Mouse (Mus musculus) retina, adult 2 months (tissue): Measurements from ENCODE around the gene Tmem131.

ENCODE experiments used
- DNase-seq: peaks from one replicate; pipeline ENCODE4 v3.0.0-alpha.2; 2012; ENCODE audit warnings: low read depth, low spot score

The Tmem131 gene

DNA sequence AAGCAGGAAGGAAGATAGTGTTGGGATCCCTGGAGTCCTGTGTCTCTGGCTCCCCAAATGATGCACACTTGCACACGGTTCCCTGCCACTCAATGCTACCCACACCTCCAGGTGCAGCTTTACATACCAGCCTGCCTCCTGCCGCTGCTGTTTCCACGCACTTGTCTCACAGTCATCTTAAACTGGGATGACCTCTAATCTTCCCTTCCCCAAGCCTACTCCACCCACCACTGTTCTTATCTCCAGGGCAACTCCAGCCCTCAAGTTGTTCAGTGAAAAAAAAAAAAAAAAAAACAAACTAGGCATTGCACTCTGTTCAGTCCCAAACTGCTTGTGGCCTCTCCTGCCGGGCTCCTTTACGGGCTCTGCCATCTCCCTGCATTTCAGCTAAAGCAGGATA lies at the start of gene Tmem131:
TSS of gene Tmem131 (minus strand) at position 14 of the 400 bp plus-strand sequence.
- no peak for DNase-seq

DNA sequence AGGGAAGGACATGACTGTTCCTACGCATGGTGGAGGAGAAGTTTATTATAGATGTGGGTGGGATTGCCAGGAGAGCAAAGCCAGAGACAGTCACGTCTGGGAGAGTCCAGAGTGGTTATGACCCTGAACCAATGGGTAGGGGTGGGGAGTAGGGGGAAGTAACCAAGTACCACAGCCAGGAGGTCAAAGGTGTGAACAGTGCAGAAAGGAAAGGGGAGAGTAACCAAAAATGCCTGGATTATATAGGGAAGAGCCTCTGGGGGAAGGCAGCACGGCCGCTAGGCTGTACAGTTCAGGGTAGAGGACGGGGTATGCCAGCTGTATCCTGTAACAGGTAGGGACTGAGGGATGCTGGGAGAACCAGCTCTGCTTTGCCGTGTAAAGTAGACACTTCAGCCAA lies 45.1 kb upstream of the Tmem131 start:
- no peak for DNase-seq

DNA sequence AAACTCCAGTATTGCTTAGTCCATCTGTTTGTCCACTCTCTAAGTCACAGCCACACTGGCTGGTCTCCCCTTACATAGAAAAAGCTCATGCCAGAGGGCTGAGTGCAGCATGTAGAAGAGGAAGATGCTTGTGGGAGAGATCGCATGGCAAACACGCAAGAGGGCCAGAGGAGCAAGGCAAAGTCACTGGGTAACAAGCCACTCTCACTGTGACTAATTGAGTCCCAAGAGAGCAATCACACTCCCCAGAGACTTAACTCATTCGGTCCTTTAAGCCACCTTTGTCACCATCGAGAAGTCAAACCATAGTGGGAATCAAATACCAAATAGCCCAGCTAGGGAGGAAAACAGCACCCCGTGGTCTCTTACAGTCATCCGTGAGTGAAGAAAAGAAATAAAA lies 44.7 kb upstream of the Tmem131 start:
- no peak for DNase-seq

DNA sequence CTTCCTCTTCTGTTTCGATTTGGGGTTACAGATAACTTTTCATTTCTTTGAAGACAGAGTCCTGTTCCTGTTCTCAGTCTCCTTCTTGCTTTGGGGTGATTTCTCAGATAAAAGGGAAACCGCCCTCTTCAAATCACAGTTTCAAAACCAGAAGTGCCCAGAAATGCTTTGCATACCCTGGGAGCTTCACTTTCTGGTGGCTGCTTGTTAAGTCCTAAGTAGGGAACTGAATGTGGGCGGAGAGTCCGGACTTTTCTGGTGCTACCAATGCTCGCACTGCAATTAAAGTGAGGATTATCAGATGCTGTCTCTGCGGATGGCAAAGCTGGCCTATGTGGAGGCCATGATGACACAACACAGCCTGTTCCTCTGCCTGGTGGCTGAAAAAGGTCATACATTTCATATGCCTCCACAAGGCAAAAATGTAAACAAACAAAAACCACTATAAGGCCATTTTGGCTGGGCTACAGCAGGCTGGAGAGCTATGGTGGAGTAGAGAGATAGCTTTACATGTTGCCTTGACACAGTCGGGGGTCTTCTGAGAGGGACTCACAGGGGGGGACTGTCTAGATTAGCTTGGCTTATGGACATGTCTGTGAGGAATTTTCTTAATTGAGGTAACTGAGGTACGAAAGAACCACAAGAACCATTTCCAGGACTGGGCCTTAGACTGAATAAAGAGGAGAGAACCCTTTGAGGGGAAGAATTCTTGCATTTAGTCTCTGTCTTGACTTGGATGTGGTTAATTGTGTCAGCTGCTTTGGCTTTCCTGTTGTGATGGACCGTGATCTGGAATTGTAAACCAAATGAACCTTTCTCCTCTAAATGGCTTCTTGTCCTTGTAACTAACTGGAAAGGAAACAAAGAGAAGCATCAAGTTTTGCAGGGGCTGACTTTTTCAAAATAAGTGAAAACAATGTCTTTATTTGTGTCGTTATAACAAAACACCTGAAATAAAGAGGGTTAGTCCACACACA lies 44.0 kb upstream of the Tmem131 start:
- DNase-seq, result no peak

DNA sequence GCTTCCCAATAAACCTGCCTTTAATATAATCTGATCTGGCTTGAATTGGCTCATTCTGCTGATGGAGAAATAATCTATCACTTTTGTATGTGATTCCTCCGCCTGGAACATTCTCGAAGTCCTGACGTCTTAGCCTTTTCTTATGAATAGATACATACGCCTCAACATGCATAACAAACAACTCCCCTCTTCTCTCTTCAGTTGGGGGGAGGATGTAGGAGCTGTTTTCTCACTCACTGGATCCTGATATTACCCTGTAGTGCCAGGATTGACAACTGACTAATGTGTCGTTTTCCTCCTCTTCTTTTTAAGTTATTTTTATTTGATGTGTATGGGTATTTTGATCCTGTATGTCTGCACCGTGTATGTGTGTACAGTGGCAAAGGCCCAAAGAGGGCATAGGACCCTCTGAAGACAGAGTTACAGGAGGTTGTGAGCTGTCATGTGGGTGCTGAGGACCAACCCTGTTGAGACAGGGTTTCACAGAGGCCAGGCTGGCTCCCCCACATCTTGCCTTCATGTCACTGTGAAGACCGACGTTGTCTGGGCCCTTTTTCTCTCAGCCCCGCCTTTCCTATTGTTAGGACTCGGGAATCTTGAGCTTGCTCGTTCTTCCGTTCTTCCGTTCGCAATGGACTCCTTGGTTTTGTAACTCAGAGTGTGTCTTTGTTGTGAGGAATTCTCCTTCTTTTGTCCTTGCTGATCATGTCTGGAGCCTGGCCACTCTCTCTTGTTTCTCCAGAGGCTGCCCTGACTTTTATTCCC lies 43.1 kb upstream of the Tmem131 start:
- DNase-seq, result no peak

DNA sequence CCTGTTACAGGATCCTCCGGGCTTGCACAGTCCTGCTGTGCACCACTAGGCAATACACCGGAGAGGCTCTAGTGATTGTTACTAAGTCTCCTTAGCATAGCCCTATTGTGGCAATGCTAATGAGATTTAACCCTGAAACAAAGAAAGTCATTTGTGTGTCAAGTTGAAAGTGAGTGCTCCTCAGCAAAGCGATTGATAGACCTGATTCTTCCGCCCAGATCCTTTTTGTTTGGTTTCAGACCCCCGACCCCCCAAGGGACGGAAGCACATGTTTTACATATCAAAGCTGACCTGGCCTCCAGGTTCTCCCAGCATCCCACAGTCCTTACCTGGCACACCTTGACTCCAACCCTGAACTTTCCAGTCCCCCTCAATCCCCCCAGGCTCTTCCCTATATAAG lies 42.4 kb upstream of the Tmem131 start:
- no peak for DNase-seq

DNA sequence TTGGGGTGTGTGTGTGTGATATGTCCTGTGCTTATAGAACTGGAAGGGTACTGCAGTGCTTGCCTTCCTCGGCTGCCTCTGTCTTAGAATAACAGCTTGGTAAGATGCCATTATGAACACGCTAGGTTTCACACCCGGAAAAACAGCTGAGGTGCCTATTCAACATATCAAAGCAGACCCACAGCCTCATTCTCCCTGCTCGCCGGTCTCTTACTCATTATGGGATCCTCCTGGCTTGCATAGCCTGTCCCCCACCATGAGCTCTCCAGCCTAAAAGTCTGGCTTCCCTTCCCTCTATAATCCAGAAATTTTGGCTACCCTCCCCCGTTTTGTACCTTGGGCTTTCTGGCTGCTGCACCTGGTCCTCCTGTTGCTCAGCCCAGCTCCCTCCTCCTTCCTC lies 40.9 kb upstream of the Tmem131 start:
- DNase-seq, result no peak

DNA sequence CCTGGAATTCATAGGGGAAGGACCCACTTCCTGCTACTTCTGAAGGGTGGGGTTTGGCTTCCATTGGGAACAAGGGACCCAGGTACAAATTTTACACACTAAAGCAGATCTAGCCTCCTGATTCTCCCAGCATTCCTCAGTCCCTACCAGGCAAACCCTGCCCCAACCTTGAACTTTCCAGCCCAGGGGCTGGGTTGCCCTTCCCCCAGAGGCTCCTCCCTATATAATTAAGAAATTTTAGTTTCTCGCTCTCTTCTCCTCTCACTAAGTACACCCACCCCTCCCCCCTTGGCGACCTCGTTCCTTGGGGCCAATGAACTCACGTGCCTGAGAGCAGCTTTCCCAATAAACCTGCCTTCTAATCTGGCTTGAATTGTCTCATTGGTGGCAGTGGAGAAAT lies 40.3 kb upstream of the Tmem131 start:
- no peak for DNase-seq

DNA sequence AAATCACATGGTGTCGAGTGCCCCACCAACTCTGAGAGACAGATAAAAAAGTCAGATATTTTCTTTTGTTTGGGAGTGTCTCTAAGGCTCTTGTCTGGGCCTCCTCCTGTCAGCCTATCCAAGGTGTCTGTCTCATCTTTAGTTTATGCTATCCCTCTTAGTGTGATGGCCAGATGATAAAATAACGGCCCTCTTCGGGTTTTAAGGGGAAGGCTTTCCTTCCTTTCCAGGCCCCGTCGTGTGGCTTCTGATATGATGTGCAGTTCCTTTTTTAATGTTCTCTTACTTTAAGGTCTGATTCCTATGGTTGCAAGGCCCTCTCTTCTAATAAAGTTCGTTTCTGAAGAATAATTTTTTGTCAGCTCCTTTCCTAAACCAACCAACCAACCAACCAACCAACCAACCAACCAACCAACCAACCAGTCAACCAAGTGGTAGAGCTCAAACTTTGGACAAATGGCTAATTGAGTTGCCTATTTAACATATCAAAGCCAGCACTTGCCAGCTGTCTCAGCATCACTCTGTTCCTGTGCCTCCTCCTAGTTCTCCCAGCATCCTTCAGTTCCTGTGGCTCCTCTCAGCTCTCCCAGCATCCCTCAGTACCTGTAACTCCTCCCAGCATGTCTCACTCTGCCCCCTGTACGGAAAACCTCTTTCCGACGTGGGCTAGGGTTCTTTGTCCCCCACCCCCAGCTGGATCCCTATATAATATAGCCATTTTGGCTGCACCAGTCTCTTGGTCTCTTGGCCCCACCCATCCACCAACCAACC lies 38.9 kb upstream of the Tmem131 start:
- no peak for DNase-seq

DNA sequence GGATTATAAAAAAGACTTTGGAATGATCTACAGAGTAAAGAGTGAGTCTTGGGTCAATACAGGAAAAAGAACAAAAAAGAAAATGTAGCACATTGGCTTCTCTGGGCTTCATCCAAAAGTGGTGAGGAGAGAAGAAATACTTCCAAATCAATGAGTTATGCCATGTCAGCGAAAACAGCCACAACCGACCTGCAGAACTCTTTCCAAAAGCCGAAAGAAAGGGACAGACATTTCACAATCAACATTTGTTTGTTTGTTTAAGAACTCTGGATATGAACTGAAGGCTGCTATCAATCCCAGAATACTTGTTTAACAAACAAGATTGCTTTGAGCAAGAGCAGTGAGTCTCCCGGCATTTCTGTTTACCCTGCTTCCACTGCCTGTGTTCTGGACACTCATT lies 33.3 kb upstream of the Tmem131 start:
- no peak for DNase-seq

DNA sequence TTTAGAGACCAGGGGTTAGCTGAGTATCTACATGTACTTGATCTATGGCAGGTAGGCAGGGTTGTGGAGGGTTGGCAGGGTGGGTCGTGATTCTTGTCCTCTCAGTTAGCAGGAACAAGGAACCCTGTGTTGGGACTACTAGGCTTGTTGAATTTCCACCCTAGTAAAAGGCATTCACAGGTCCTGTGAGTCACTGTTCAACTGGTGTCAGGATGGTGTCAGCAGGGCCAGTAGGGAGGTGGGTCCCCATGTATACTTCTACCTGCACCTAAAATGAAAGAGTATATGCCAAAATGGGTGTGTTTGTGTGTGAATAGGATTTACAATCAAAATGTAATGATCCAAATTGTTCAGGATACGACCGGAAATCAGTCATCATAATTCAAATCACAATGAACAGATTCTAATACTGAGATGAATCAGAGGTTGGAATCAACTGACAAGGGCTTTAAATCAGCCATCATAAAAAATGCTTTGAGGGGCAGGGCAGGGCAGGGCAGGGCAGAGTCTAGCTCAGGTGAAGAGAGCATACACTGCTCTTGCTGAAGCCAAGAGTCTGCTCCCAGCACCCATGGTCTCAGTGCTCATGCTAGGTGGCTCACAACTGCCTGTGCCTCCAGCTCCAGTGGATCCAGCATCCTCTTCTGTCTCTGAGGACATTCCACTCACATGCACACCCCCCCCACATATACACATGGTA lies 27.6 kb upstream of the Tmem131 start:
- no peak for DNase-seq

DNA sequence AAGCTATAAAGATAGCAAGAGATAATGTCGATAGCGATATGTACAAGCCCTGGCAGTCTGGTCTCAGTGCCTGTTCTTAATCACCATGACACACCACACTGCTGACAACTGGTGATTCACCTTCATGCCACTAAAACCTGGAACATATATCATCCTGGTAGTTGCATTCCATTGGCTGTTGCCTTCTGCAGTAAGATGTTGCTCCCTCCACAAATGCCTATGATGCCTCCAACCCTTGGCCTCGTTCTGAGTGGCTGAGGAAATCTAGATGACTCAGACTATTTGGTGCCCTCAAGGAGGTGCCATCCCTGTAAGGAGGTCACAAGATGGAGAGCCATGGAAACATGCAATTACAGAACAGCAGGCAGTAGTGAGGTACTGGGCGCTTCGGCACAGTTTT lies 22.4 kb upstream of the Tmem131 start:
- no peak for DNase-seq

DNA sequence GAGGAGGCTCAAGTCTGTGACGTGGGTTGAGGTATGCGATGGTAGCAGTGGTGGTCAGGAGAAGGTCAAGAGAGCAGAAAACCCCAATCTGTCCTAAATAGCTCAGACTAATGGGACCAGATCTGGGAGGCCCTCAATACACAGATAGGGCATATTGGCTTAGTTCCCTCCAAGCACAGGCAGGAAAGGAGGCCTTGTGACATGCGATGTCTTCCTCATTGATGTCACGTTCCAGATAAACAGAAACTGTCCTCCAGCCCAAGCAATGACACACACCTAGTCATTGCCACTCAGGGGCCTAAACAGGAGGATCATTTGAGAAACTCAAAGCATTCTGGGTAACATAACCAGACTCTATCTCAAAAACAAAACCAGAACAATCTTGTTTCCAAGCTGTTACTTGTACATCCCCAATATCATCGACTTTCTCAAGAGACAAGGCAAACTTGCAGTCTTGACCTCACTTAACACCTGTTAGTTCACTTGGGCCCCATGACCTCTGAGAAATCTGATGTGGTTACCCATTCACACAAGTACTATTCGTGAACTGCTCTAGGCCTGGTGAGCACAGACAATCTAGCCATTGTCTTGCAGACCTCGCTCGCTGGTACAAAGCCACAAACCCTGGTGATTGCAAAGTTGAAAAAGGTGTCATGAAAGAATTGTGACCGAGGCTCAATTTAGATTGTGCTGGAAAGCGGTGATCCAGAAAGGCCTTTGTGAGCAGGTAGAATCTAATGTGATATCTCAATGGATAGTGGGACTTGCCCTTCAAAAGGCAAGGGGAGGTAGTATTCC lies 19.1 kb upstream of the Tmem131 start:
- no peak for DNase-seq

DNA sequence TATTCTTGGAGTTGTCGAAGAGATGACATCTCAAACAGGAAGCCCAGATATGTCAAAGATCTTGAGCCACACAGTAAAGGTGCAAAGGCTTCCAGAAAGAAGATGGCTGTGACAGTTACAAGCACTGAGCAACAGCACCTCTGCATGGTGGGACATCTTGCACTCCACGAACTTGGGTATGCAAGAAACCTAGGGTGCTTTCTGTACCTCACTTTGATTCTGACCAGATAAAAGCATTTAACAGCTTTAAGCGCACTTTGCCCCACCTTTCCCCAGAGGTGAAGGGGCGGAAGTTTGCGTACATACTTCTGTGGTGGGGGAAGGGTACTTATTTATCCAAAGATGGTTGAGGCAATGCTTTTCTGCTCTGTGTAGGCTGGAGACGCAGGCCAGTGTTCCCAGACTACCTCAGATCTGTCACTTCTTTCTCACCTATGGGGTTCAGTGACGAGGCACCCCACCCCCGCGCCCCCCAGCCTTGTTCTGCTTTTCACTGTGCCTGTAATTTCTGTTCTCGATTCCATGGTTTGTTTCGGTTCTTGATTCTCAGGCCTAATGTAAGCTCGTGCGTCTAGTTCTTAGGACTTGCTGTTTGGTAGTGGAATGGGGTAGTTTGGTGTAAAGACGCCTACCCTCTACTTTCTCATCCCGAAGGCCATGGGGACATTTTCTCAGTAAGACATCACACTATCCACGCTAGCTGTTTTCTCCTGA lies 17.2 kb upstream of the Tmem131 start:
- no peak for DNase-seq

DNA sequence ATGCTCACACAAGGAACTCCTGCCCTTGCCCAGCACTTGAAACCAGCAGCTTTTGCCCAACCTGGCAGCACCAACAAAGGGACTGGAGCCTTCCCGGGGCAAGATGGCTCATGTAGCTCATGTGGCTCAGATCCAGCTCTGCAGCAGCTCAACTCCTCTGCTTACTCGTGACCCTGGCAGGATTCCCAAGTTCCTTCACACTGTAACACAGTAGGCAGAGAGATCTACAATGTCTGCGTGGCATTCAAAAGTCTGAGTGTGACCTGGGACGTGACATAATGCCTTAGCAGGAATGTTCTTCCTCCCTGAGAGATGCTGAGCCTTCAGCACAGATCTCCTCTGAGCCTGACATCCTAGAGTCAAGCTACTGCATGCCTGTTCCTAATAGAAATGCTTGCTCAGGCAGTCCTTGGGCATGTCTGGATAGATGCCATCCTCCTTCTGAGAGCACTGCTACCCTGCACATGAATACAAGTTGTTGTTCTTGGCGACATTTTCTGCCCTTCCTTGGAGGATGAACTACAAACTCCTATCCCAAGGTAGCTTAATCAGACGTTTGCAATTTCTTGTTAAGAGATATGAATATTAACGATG lies 6.2 kb upstream of the Tmem131 start:
- no peak for DNase-seq

DNA sequence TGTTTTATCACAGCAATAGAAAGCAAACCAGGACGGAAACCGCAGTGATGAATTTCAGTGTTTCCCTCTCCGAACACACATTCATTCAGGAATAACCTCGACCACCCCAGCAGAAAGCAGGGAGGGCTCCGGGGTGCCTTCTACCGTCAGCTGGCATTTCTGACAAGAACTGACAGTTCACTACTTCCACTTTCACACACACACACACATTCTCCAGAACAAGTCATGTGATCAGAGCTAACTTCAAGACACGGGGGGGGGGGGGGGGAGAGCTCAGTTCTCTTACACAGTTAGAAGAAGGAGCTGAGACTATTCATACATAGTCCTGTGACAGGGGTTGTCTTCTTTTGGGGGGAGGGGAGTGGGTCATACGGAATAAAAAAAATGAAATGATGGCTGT lies 4.0 kb upstream of the Tmem131 start:
- no peak for DNase-seq

DNA sequence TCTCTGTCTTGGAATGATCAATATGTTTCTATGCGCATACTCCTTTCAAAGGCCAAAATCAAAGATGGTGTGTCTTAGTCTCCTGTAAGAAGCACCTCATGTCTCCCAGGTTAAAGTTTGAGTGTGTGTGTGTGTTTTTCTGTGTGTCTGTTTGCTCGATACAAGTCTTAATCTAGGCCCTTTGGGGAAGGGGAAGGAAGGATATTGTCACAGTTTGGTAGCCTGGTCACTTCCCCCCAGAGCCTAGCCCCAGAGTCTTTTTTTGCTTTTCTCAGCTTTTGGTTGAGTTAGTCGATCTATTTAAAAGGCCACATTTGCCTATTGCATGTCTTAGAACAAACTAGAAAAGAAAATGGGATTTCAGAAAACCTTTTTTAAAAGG lies 3.1 kb downstream of the Tmem131 start:
- no peak for DNase-seq

DNA sequence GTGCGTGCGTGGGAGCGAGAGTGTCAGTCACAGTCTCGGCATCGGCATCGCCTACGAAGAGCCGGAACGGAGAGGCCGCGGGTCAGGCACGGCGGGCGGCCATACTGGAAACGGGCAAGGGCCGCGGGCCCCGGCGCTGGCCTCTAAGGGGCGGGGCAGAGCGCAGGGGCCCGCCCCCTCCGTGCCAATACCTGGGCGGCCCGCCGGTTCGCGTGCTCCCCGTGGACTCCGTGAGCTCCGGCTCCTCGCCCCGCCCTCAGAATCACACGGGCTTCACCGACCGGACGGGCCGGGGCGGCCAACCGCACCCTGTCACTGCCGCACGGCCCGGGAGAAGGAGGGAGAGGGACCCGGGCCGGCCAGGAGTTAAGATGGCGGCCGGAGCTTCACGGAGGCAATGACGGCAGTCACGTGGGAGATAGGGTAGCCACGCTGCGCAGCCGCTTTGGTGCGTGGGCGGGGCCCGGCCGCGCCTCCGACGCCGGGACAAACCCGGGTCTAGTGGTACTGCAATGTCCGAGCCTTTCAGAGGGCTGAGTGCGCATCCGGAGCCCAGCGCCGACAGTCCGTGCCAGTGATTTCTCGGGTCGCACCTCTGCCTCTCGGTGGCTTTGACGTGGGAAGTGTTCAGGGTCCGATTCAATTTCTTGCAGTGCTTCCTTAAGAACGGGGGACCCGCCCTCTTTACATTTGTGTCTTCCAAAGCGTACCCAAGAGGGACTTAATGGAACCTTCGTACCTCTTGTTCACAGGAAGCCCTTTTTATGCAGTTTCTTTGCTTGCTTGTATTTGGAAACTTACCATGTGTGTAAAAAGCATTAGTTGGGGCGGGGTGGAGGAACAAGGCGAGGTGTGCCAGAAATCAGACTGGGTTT lies 3.7 kb downstream of the Tmem131 start:
- peak; percentile 80 for DNase-seq
